Comparison of ENCODE assay signal across 27 mouse cellular contexts in the genomic region with DNA sequence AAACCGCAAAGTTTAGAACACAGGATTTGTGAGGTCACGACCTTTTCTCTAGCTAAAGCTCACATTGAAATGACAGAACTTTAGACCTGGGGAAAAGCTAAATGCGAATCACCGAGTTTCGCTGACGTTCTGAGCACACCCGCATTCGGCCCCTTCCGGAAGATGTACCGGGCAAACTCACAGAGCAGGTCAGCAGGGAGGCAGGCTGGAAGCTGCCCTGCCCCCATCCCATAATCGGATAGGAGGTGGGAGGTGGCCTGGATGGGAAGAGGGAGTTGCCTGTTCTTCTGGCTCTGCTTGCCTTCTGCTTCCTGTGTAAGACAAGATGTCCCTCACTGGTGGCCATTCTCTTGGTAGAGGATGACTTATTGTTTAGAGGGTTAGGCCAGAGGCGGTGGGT.
DNase-seq lines count a peak whose midpoint lies in the region; ATAC-seq and TF ChIP-seq lines count a peak whose summit lies in the region.
"Had no signal": no experiment of that assay in that cellular context is flagged by ENCODE, and none has a peak within 500 bp of the region (broad histone marks: within the 10 kb centered on the region; RNA-seq: fewer than 3 reads in every experiment).

No protein-coding gene starts in this region.

- H3K9ac ChIP-seq in kidney, embryonic 15.5 days, result no peak overlapping the region
- H3K9ac ChIP-seq in midbrain, embryonic 13.5 days (replicated peaks), result no peak overlapping the region
- no peak overlapping the region for H3K9ac ChIP-seq in midbrain, postnatal 0 days (replicated peaks; ENCODE audit: low read length, poor library complexity, severe bottlenecking)
- H3K9ac ChIP-seq: embryonic facial prominence, embryonic 13.5 days; liver, embryonic 14.5 days; lung, embryonic 14.5 days had no signal

- TF ChIP-seq CTCF in midbrain, postnatal 0 days (IDR thresholded peaks at IDR 0.05), result no peak

- H3K4me3 ChIP-seq in heart, embryonic 10.5 days, result no peak overlapping the region
- no peak overlapping the region for H3K4me3 ChIP-seq in kidney, embryonic 15.5 days (replicated peaks)
- H3K4me3 ChIP-seq in midbrain, embryonic 13.5 days (replicated peaks), result no peak overlapping the region
- no peak overlapping the region for H3K4me3 ChIP-seq in midbrain, embryonic 10.5 days
- no peak overlapping the region for H3K4me3 ChIP-seq in midbrain, postnatal 0 days (ENCODE audit: low read depth, low read length)
- H3K4me3 ChIP-seq: embryonic facial prominence, embryonic 13.5 days; forebrain, embryonic 10.5 days; megakaryocyte, embryonic 14.5 days had no signal

- no peaks in the 10 kb centered on the region for H3K27me3 ChIP-seq in heart, embryonic 10.5 days (ENCODE audit: insufficient read depth, poor library complexity, severe bottlenecking)
- H3K27me3 ChIP-seq in kidney, embryonic 15.5 days, result no peaks in the 10 kb centered on the region
- H3K27me3 ChIP-seq in midbrain, embryonic 13.5 days, result no peaks in the 10 kb centered on the region
- no peaks in the 10 kb centered on the region for H3K27me3 ChIP-seq in midbrain, embryonic 10.5 days (ENCODE audit: low read depth, poor library complexity, severe bottlenecking)
- no peaks in the 10 kb centered on the region for H3K27me3 ChIP-seq in midbrain, postnatal 0 days (ENCODE audit: insufficient read depth, low read length)
- H3K27me3 ChIP-seq: embryonic facial prominence, embryonic 13.5 days; megakaryocyte, embryonic 14.5 days had no signal

- 81% methylated on average over 12 of the region's 12 CpGs for WGBS in heart, embryonic 10.5 days
- 76% methylated on average over 12 of the region's 12 CpGs for WGBS in kidney, embryonic 15.5 days
- 84% methylated on average over 12 of the region's 12 CpGs for WGBS in midbrain, embryonic 13.5 days
- 89% methylated on average over 12 of the region's 12 CpGs for WGBS in midbrain, embryonic 10.5 days
- 89% methylated on average over 12 of the region's 12 CpGs for WGBS in midbrain, postnatal 0 days

- H3K27ac ChIP-seq in heart, embryonic 10.5 days, result no peak overlapping the region
- no peak overlapping the region for H3K27ac ChIP-seq in kidney, embryonic 15.5 days
- no peak overlapping the region for H3K27ac ChIP-seq in midbrain, embryonic 13.5 days
- no peak overlapping the region for H3K27ac ChIP-seq in midbrain, embryonic 10.5 days (replicated peaks)
- H3K27ac ChIP-seq in midbrain, postnatal 0 days (ENCODE audit: low read depth, low read length), result no peak overlapping the region
- H3K27ac ChIP-seq: embryonic facial prominence, embryonic 13.5 days; forebrain, embryonic 10.5 days; liver, embryonic 14.5 days had no signal

- DNase-seq in heart, adult 11 months, result peak; percentile 74
- DNase-seq in heart, embryonic 10.5 days (ENCODE audit: low spot score), result no peak
- peak; percentile 30 for DNase-seq in kidney, postnatal 10 days
- no peak for DNase-seq in midbrain, embryonic 10.5 days (ENCODE audit: low spot score)
- no peak for DNase-seq in midbrain, postnatal 0 days (ENCODE audit: low spot score)
- no peak for DNase-seq in spleen, adult 12 weeks (ENCODE audit: low spot score)
- DNase-seq: adrenal gland, postnatal 25 days; cerebellum, adult 18-20 months; cerebellum, postnatal 10 days; gastrocnemius, postnatal 14 days; kidney, adult 9 months; layer of hippocampus, postnatal 36 days; left cerebral cortex, postnatal 4 days; liver; lung, embryonic 14.5 days; lung, postnatal 4 days; right cerebral cortex, postnatal 25 days; spleen, adult 18-20 months had no signal

- no peaks in the 10 kb centered on the region for H3K36me3 ChIP-seq in heart, embryonic 10.5 days
- H3K36me3 ChIP-seq in kidney, embryonic 15.5 days, result no peaks in the 10 kb centered on the region
- no peaks in the 10 kb centered on the region for H3K36me3 ChIP-seq in midbrain, embryonic 13.5 days
- H3K36me3 ChIP-seq in midbrain, embryonic 10.5 days, result no peaks in the 10 kb centered on the region
- H3K36me3 ChIP-seq in midbrain, postnatal 0 days (ENCODE audit: insufficient read depth, low read length), result no peaks in the 10 kb centered on the region
- H3K36me3 ChIP-seq: embryonic facial prominence, embryonic 13.5 days; forebrain, embryonic 10.5 days had no signal

- no peaks in the 10 kb centered on the region for H3K9me3 ChIP-seq in heart, embryonic 10.5 days
- no peaks in the 10 kb centered on the region for H3K9me3 ChIP-seq in kidney, embryonic 15.5 days (replicated peaks)
- no peaks in the 10 kb centered on the region for H3K9me3 ChIP-seq in midbrain, embryonic 13.5 days
- no peaks in the 10 kb centered on the region for H3K9me3 ChIP-seq in midbrain, embryonic 10.5 days (replicated peaks)
- H3K9me3 ChIP-seq in midbrain, postnatal 0 days (ENCODE audit: low read length), result no peaks in the 10 kb centered on the region
- H3K9me3 ChIP-seq: embryonic facial prominence, embryonic 13.5 days; forebrain, embryonic 10.5 days; megakaryocyte, embryonic 14.5 days had no signal

- no peak for ATAC-seq in kidney, embryonic 15.5 days (replicated peaks; ENCODE audit: low FRiP score)
- ATAC-seq in midbrain, embryonic 13.5 days, result 0 out of 2 replicates have a peak, but pooled peaks have one; percentile 27
- 0 out of 2 replicates have a peak, but pooled peaks have one; percentile 34 for ATAC-seq in midbrain, postnatal 0 days (ENCODE audit: low FRiP score)
- ATAC-seq: CD4-positive, CD25-positive, alpha-beta regulatory T cell, adult 4 months; intestine, embryonic 16.5 days had no signal

- H3K4me2 ChIP-seq in kidney, embryonic 15.5 days, result no peak overlapping the region
- H3K4me2 ChIP-seq in midbrain, embryonic 13.5 days (replicated peaks), result no peak overlapping the region
- no peak overlapping the region for H3K4me2 ChIP-seq in midbrain, postnatal 0 days (ENCODE audit: low read depth, low read length, poor library complexity, severe bottlenecking)
- H3K4me2 ChIP-seq: embryonic facial prominence, embryonic 13.5 days; heart, embryonic 11.5 days; lung, embryonic 14.5 days had no signal

- no peaks in the 10 kb centered on the region for H3K4me1 ChIP-seq in heart, embryonic 10.5 days
- no peaks in the 10 kb centered on the region for H3K4me1 ChIP-seq in kidney, embryonic 15.5 days
- no peaks in the 10 kb centered on the region for H3K4me1 ChIP-seq in midbrain, embryonic 13.5 days (replicated peaks)
- H3K4me1 ChIP-seq in midbrain, embryonic 10.5 days, result no peaks in the 10 kb centered on the region
- no peaks in the 10 kb centered on the region for H3K4me1 ChIP-seq in midbrain, postnatal 0 days (ENCODE audit: insufficient read depth, low read length)
- H3K4me1 ChIP-seq: forebrain, embryonic 10.5 days; megakaryocyte, embryonic 14.5 days had no signal

Comparison
In these comparisons a context has a peak if more than half of its experiments do, and no peak if none do; other contexts are left out.
1. DNase-seq: peak in heart, adult 11 months (single experiment) and kidney, postnatal 10 days (single experiment); none in heart, embryonic 10.5 days (single experiment), midbrain, embryonic 10.5 days (single experiment), midbrain, postnatal 0 days (single experiment) and spleen, adult 12 weeks (single experiment).